13 mouse cellular contexts compared by ENCODE assay signal in genomic region chr1:153353736-153354430, GRCm38 (mm10). TPM values are rescaled to one million over a fixed set of nuclear protein-coding genes. Genes with fewer than 3 reads are reported as not detected.
DNase-seq lines count a peak whose midpoint lies in the region; ATAC-seq and TF ChIP-seq lines count a peak whose summit lies in the region.
"Had no signal": no experiment of that assay in that cellular context is flagged by ENCODE, and none has a peak within 500 bp of the region (broad histone marks: within the 10 kb centered on the region; RNA-seq: fewer than 3 reads in every experiment).

No protein-coding gene starts in this region.

- TF ChIP-seq CTCF in heart, postnatal 0 days (IDR thresholded peaks at IDR 0.05; ENCODE audit: low read depth) = no peak

- peak; percentile 31 for DNase-seq in embryo, embryonic 10 days (ENCODE audit: low spot score)
- DNase-seq in embryo, embryonic 9.5 days (ENCODE audit: extremely low spot score) = no peak
- peak; percentile 14 for DNase-seq in midbrain, embryonic 14.5 days
- no peak for DNase-seq in midbrain, embryonic 11.5 days (ENCODE audit: low spot score, missing footprints)
- peak; percentile 45 for DNase-seq in heart, postnatal 0 days (ENCODE audit: low spot score)
- DNase-seq in limb, embryonic 14.5 days (ENCODE audit: low spot score) = peak; percentile 8
- DNase-seq in yolk sac, embryonic 10.5 days (ENCODE audit: low spot score) = no peak
- DNase-seq in left cerebral cortex, postnatal 14 days (ENCODE audit: low spot score in 2 of 2) = no peak
- DNase-seq: adrenal gland, postnatal 25 days; cerebellum, postnatal 10 days had no signal

- no peaks in the 10 kb centered on the region for H3K27me3 ChIP-seq in midbrain, embryonic 14.5 days (ENCODE audit: control insufficient read depth, insufficient read depth, low read length)
- no peaks in the 10 kb centered on the region for H3K27me3 ChIP-seq in midbrain, embryonic 11.5 days (ENCODE audit: control insufficient read depth, insufficient read depth, low read length)
- H3K27me3 ChIP-seq in heart, postnatal 0 days (ENCODE audit: control insufficient read depth, insufficient read depth, low read length) = no peaks in the 10 kb centered on the region
- H3K27me3 ChIP-seq in limb, embryonic 14.5 days (ENCODE audit: control insufficient read depth, insufficient read depth, low read length) = no peaks in the 10 kb centered on the region
- H3K27me3 ChIP-seq: limb, embryonic 12.5 days; stomach, embryonic 15.5 days had no signal

- H3K9me3 ChIP-seq in midbrain, embryonic 14.5 days (ENCODE audit: control insufficient read depth, low read length) = no peaks in the 10 kb centered on the region
- H3K9me3 ChIP-seq in midbrain, embryonic 11.5 days (ENCODE audit: control insufficient read depth, low read length) = no peaks in the 10 kb centered on the region
- no peaks in the 10 kb centered on the region for H3K9me3 ChIP-seq in heart, postnatal 0 days (replicated peaks; ENCODE audit: control insufficient read depth, low read length)
- H3K9me3 ChIP-seq in limb, embryonic 14.5 days (ENCODE audit: control insufficient read depth, low read length) = no peaks in the 10 kb centered on the region
- H3K9me3 ChIP-seq: limb, embryonic 12.5 days; stomach, embryonic 15.5 days had no signal

- no peak for ATAC-seq in midbrain, embryonic 14.5 days (ENCODE audit: low FRiP score, low TSS enrichment)
- ATAC-seq in midbrain, embryonic 11.5 days (ENCODE audit: low FRiP score) = no peak
- ATAC-seq in heart, postnatal 0 days (ENCODE audit: insufficient read depth, low read depth) = peak; percentile 79
- ATAC-seq in limb, embryonic 14.5 days (ENCODE audit: low FRiP score, low read depth) = no peak
- ATAC-seq: midbrain, embryonic 16.5 days had no signal

- H3K4me2 ChIP-seq in midbrain, embryonic 14.5 days (ENCODE audit: low read length) = no peak overlapping the region
- no peak overlapping the region for H3K4me2 ChIP-seq in midbrain, embryonic 11.5 days
- peak overlapping the region; percentile 30 for H3K4me2 ChIP-seq in heart, postnatal 0 days (ENCODE audit: low read depth, low read length)
- no peak overlapping the region for H3K4me2 ChIP-seq in limb, embryonic 14.5 days (replicated peaks; ENCODE audit: low read depth, low read length, severe bottlenecking)
- H3K4me2 ChIP-seq: limb, embryonic 12.5 days; stomach, embryonic 15.5 days had no signal

- no peak overlapping the region for H3K4me3 ChIP-seq in midbrain, embryonic 14.5 days (replicated peaks; ENCODE audit: low read depth, low read length)
- H3K4me3 ChIP-seq in midbrain, embryonic 11.5 days (ENCODE audit: low read depth, low read length) = no peak overlapping the region
- H3K4me3 ChIP-seq in heart, postnatal 0 days (ENCODE audit: low read depth, low read length) = no peak overlapping the region
- H3K4me3 ChIP-seq in limb, embryonic 14.5 days (replicated peaks; ENCODE audit: low read length) = no peak overlapping the region
- H3K4me3 ChIP-seq: limb, embryonic 12.5 days; stomach, embryonic 15.5 days had no signal

- TF ChIP-seq EP300 in heart, postnatal 0 days (IDR thresholded peaks at IDR 0.05; ENCODE audit: low read depth) = 0 out of 2 replicates have a peak, but pooled peaks have one; percentile 35

- WGBS in midbrain, embryonic 14.5 days = 67% methylated on average over 18 of the region's 18 CpGs
- 68% methylated on average over 18 of the region's 18 CpGs for WGBS in midbrain, embryonic 11.5 days
- 56% methylated on average over 18 of the region's 18 CpGs for WGBS in heart, postnatal 0 days
- WGBS in limb, embryonic 14.5 days = 72% methylated on average over 18 of the region's 18 CpGs

- TF ChIP-seq POLR2A in limb, embryonic 14.5 days (IDR thresholded peaks at IDR 0.05; ENCODE audit: borderline replicate concordance, extremely low read depth, insufficient read depth, insufficient read length) = no peak

- intact Hi-C loops in left cerebral cortex, postnatal 14 days (cut with DNase I) = no loop called here

- no peak overlapping the region for H3K9ac ChIP-seq in midbrain, embryonic 14.5 days (replicated peaks; ENCODE audit: low read length)
- H3K9ac ChIP-seq in midbrain, embryonic 11.5 days (ENCODE audit: low read length) = no peak overlapping the region
- no peak overlapping the region for H3K9ac ChIP-seq in heart, postnatal 0 days (replicated peaks; ENCODE audit: low read depth, low read length)
- H3K9ac ChIP-seq in limb, embryonic 14.5 days (ENCODE audit: low read depth, low read length, severe bottlenecking) = no peak overlapping the region
- H3K9ac ChIP-seq: limb, embryonic 12.5 days; stomach, embryonic 15.5 days had no signal

- peak overlapping the region; percentile 41; the same call in 1 of the 2 replicates for H3K27ac ChIP-seq in midbrain, embryonic 14.5 days (replicated peaks; ENCODE audit: low read depth, low read length)
- no peak overlapping the region for H3K27ac ChIP-seq in midbrain, embryonic 11.5 days (ENCODE audit: low read depth, low read length)
- peak overlapping the region; percentile 78 for H3K27ac ChIP-seq in heart, postnatal 0 days (ENCODE audit: low read depth)
- H3K27ac ChIP-seq in limb, embryonic 14.5 days (replicated peaks; ENCODE audit: low read depth, low read length) = no peak overlapping the region; the same call in 1 of the 2 replicates
- H3K27ac ChIP-seq: limb, embryonic 12.5 days; stomach, embryonic 15.5 days had no signal

- H3K36me3 ChIP-seq in midbrain, embryonic 14.5 days (ENCODE audit: control insufficient read depth, insufficient read depth, low read length) = no peaks in the 10 kb centered on the region
- no peaks in the 10 kb centered on the region for H3K36me3 ChIP-seq in midbrain, embryonic 11.5 days (ENCODE audit: control insufficient read depth, insufficient read depth, low read length)
- no peaks in the 10 kb centered on the region for H3K36me3 ChIP-seq in heart, postnatal 0 days (replicated peaks; ENCODE audit: control insufficient read depth, insufficient read depth, low read length)
- H3K36me3 ChIP-seq in limb, embryonic 14.5 days (ENCODE audit: control insufficient read depth, insufficient read depth, low read length) = no peaks in the 10 kb centered on the region
- H3K36me3 ChIP-seq: limb, embryonic 12.5 days; stomach, embryonic 15.5 days had no signal

- H3K4me1 ChIP-seq in midbrain, embryonic 14.5 days (ENCODE audit: control insufficient read depth, insufficient read depth, low read length) = 0 out of 2 replicates have a peak, but pooled peaks cover 3% of the 10 kb centered on the region
- no peaks in the 10 kb centered on the region for H3K4me1 ChIP-seq in midbrain, embryonic 11.5 days (ENCODE audit: control insufficient read depth, insufficient read depth, low read length)
- H3K4me1 ChIP-seq in heart, postnatal 0 days (ENCODE audit: control insufficient read depth, insufficient read depth) = no peaks in the 10 kb centered on the region
- H3K4me1 ChIP-seq in limb, embryonic 14.5 days (ENCODE audit: control insufficient read depth, insufficient read depth, low read length) = no peaks in the 10 kb centered on the region
- H3K4me1 ChIP-seq: limb, embryonic 12.5 days; stomach, embryonic 15.5 days had no signal

RNA-seq across cellular contexts. Expression of gene Lamc1, which starts 21.3 kb away (rescaled TPM):
- 12.4 and 23.8 TPM in 2 replicates for polyA plus RNA-seq in midbrain, embryonic 14.5 days (2014; fragmentation: Nextera tagmentation; extraction: Ambion mirVana)
- 24.6 and 26.5 TPM in 2 replicates for polyA plus RNA-seq in midbrain, embryonic 11.5 days (2014; fragmentation: Nextera tagmentation; extraction: Ambion mirVana)
- total RNA-seq in heart, postnatal 0 days (2014; rRNA removed; ENCODE audit: low replicate concordance) = 186 and 215 TPM in 2 replicates
- 55.9 and 62.8 TPM in 2 replicates for polyA plus RNA-seq in heart, postnatal 0 days (2015; fragmentation: Nextera tagmentation; extraction: Ambion mirVana)
- polyA plus RNA-seq in limb, embryonic 14.5 days (2012; rRNA removed) = 118 and 132 TPM in 2 replicates
- polyA plus RNA-seq in limb, embryonic 14.5 days (2014; fragmentation: Nextera tagmentation; extraction: Ambion mirVana) = 76.7 and 78.1 TPM in 2 replicates
- 10 to 100 TPM; 40.8 to 46.8 TPM for total RNA-seq in left cerebral cortex, postnatal 14 days (2021)

Comparison
In these comparisons a context has a peak if more than half of its experiments do, and no peak if none do; other contexts are left out.
1. DNase-seq: peak in embryo, embryonic 10 days (single experiment), midbrain, embryonic 14.5 days (single experiment), heart, postnatal 0 days (single experiment) and limb, embryonic 14.5 days (single experiment); none in embryo, embryonic 9.5 days (single experiment), midbrain, embryonic 11.5 days (single experiment), yolk sac, embryonic 10.5 days (single experiment) and left cerebral cortex, postnatal 14 days (0 of 2).
2. H3K27ac ChIP-seq: peak in midbrain, embryonic 14.5 days (single experiment) and heart, postnatal 0 days (single experiment); none in midbrain, embryonic 11.5 days (single experiment) and limb, embryonic 14.5 days (single experiment).